Mouse (Mus musculus) monocyte, adult 5-6 weeks (primary cell): ENCODE results near the gene Jph4. TPM values are rescaled to one million over a fixed set of nuclear protein-coding genes. Genes with fewer than 3 reads are reported as not detected.

Experiments used
- ATAC-seq: fragments of 153-309, 156-312 bp; replicated peaks from 2 replicates; pipeline ENCODE4 v1.8.0; 2017; ENCODE audit warnings: mild to moderate bottlenecking; ENCODE audit not compliant: low TSS enrichment, insufficient number of reproducible peaks, severe bottlenecking, poor library complexity, low FRiP score
- total RNA-seq: library from RNA; stranded (forward); fragments of 200-1000, 200-491, 200-594 nt; gene quantifications from 3 replicates; pipeline ENCODE4 v1.2.3, GENCODE M21; 2017

The Jph4 gene
- total RNA-seq, 1 experiment from 2014 or later: not detected

GRCm38 (mm10) chr14:55121947-55122346 is 5.2 kb upstream of the Jph4 start:
- ATAC-seq: peak; percentile 28; the same call in 1 of the 2 replicates

GRCm38 (mm10) chr14:55119421-55120134 is 2.8 kb upstream of the Jph4 start:
- no peak for ATAC-seq

- ATAC-seq: no peak
Observed at GRCm38 (mm10) chr14:55118852-55119251, 2.1 kb upstream of the Jph4 start.

- ATAC-seq: no peak
Observed at GRCm38 (mm10) chr14:55115846-55116245, 889 bp downstream of the Jph4 start.

DNA sequence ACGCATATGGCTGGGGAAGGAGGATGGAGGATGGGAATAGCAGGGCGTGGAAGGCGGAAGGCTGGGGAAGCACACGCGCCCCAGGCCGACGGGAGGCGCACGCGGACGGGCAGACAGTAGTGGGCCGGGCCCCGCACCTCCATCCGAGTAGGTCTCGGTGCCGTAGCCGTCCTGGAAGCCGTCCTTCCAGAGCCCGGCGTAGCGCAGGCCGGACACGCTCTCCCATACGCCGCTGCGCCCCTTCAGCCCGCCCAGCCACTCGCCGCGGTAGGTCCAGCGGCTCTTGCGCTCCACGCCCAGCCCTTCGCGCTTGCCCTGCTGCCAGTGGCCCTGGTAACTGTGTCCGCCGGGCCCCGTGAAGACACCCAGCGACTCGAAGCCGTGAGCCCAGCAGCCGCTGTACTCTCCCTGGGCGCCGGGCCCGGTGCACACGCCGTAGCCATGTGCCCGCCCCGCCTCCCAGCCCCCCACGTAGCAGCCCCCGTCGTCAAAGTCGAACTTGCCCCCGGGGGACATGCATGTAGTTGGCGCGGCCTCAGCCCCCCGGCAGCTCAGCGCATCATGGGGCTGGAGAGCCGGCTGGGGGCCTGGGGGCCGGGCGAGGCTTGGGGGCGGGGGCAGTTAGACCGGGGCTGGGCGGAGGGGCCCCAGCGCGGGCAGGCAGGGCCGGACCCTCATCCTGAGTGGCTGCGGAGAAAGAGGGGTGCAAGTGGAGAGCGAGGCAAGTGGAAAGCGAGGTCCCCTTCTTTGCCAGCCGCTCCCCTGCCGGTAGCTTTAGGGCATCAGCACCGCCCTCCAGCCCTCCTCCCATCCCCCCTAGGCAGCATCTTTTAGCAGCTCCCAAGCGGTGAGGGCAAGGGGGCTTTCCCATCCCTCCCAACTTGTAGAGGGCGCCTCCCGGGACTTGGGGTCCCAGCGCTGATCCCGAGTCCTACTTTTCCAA is 1.7 kb downstream of the Jph4 start:
- ATAC-seq: no peak

DNA sequence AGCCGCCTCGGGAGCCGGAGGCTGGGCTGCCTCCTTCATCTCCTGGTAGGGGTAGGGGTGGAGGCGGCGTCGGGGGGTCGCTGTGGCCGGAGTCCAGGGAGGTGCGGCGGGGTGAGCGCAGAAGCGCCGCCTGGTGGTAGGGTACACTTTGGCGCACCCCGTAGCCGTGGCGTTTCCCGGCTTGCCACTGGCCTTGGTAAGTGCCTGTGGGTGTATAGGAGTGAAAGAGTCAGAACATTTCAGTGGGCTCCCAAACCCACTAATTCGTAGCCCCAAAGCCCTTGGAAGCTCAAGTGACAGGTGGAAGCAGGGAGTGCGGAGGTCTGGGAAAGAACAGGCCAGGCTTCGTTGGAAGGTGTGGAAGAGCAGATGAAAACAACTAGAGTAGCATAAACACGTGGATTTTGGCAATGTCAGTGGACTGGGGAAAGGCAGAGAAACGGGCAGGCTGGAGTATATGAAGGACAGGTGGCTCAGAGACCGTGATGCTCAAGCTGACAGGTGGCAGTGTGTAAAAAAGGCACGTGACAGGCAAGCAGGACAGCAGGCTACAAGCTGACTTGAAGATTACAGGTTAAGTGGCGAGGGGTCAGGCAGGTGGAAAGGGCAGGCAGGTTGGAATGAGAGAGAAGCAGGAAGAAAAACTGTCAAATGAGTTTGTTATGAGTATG is 2.6 kb downstream of the Jph4 start:
- ATAC-seq: no peak

- ATAC-seq: no peak
Observed at GRCm38 (mm10) chr14:55113351-55113974, 3.3 kb downstream of the Jph4 start.

GRCm38 (mm10) chr14:55111720-55112119 is 5.0 kb downstream of the Jph4 start:
- ATAC-seq: no peak

GRCm38 (mm10) chr14:55110076-55110475 is 6.7 kb downstream of the Jph4 start:
- ATAC-seq: no peak

GRCm38 (mm10) chr14:55109048-55109873 is 7.5 kb downstream of the Jph4 start:
- ATAC-seq: no peak

- no peak for ATAC-seq
Observed at GRCm38 (mm10) chr14:55108202-55108870, 8.4 kb downstream of the Jph4 start.

DNA sequence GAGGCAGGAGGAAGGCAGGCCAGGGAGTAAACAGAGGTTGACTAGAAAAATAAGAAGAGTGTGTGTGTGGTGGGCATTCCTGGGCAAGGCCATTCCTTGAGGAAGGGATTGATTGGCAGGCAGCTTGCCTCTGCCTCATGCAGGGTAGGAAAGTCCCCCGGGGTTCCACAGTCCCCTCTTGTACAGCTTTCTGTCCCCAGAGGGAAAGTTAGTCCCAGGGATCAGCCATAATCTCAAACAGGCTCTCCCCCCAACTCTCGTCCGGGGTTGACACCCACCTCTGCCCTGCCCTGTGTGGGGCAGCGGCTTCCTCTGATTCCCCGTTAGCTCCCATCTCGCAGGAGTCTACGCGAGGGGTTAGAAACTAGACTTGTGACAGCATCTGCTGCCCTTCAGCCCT is 9.7 kb downstream of the Jph4 start:
- ATAC-seq: no peak

DNA sequence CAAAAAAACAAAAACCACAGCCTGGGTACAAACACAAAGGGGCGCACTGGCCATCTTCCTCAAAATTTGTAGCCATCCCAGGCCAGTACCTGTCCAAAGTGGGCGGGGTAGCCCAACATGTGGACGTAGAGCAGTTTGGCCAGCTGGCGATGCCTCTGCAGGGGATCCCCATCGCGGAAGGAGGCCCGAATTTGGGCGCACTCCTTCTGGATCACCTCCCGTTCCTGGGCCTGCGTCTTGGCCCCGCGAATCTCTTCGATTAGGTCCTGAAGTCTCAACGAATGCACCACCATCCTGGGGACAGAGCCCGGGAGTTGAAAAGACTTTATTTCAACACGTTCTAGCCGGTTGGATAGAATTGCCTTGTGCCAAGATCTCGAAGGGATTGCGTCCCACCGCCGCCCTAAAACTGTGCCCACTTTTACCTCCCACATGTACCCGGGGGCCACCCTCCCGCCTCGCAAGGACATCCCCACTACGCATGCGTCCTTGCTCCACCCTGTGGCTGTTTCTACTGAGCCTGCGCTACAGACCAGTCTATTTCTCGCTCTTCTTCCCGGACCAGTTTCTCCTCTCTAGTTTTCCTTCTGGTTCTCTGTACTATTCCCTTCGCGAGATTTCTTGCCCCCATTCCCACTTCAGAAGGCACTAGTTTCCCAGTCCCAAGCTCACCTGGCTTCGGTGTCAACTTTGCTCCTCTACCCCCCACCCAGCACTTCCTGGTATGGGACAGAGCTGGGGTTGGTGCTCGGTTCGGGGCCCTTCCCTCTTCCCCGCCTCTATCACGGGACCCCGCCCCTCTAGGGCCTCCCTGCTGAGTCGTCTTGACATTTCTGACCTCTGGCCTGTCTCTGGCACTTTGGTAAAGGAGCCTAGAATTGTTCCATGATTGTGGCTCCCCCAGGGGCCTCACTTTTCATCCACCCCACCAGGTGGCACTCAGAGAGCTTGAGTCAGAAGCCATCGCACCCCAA is 10.6 kb downstream of the Jph4 start, which contains the start of gene Ap1g2:
Gene Ap1g2, minus strand, starts transcription at position 758 of the 974 bp plus-strand sequence.
- peak; percentile 82 for ATAC-seq

DNA sequence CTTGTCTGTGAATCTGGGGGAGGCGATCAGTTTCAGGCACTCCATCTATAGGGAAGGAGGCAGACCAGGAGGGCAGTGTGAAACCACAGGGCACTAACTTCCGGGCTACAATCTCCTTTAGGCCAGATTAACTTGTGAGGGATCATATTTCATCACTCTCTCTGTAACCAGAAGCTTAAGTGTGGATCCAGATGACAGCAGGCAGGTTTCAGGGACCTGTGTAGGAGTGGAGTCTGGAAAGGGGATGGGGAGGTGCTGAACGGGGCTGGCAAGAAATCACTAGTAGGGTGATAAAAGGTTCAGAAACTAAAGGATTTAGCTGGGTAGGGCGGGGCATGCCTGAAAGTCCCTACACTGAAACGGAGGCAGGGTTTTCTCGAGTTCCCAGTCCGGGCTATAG is 11.3 kb downstream of the Jph4 start:
- ATAC-seq: no peak

- no peak for ATAC-seq
Observed at GRCm38 (mm10) chr14:55104365-55104764, 12.4 kb downstream of the Jph4 start.

- ATAC-seq: no peak
Observed at GRCm38 (mm10) chr14:55102253-55102785, 14.4 kb downstream of the Jph4 start.
